Mouse (Mus musculus) G1E (cell line): ENCODE measurements around the gene Myo3a.

Source experiments
- CTCF ChIP-seq: IDR thresholded peaks from 2 replicates; pipeline ENCODE4 v1.5.1; 2012; ENCODE audit warnings: low read depth, low read length, inconsistent platforms, mixed read lengths
- TAL1 ChIP-seq: conservative IDR thresholded peaks from 2 replicates; pipeline ENCODE4 v1.6.1; 2012; ENCODE audit warnings: low read depth, low read length, inconsistent platforms, mixed read lengths

GRCm38 (mm10) chr2:22663731-22664130 lies 436.4 kb downstream of the Myo3a start:
- TF ChIP-seq CTCF (no peak), TAL1 (no peak)
